Mouse (Mus musculus): ENCODE results near the gene Zfp704. TPM values are rescaled to one million over a fixed set of nuclear protein-coding genes. Genes with fewer than 3 reads are reported as not detected.

Zfp704 gene
- total RNA-seq (2014; fragmentation: Nextera tagmentation) (22.9 and 25.3 TPM in 2 replicates), total RNA-seq (2017) (15.6 and 15.7 TPM in 2 replicates)

GRCm38 (mm10) chr3:9609581-9610341 is at the start of gene Zfp704:
Gene Zfp704, minus strand, starts transcription at chr3:9610085.
- ATAC-seq (replicated peaks; ENCODE audit: poor library complexity, severe bottlenecking) = peak; percentile 59

DNA sequence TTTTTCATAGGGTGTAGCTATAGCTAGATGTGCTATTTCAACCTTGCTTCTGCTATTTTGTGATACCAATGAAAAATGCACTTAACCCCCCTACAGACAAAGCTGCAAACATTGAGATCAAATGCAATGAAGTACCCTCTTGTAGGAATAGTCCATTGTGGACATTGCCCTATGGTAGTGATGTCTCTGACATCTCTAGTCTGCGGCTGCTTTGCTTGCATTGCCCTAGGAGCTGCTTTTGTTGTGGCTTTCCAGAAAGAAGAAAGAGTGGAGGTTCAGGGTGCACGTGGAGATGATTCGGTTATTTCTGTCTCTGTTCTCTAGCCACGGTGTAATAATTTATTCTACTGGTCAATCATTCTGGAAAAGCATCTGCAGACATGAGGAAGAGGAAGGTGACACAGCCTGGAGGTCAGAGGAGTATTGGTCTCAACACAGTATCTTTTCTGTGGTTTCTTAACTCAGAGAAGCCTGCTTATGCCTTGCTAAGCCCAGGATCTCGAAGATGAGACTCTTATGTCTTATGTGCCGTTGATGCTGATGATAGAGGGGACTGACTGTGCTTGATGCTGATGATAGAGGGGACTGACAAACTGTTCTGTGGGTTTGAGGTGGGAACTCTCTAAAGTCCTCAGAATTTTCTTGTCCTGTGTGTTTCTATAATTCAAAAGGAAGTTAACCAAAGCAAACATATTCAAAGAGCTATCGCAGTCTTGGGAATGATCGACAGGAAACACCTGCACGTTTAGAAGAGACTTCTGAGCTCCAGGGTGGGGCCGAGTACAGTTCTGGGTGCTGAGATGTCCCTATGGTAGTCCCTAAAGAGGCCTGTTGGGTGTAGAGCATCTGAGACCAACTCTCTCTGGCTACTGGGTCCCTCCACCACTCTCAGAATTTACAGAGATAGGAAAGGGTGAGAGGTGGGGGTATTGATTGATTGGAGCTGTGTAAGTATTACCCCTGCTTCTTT is 23.4 kb upstream of the Zfp704 start:
- ATAC-seq (replicated peaks; ENCODE audit: poor library complexity, severe bottlenecking) = no peak

DNA sequence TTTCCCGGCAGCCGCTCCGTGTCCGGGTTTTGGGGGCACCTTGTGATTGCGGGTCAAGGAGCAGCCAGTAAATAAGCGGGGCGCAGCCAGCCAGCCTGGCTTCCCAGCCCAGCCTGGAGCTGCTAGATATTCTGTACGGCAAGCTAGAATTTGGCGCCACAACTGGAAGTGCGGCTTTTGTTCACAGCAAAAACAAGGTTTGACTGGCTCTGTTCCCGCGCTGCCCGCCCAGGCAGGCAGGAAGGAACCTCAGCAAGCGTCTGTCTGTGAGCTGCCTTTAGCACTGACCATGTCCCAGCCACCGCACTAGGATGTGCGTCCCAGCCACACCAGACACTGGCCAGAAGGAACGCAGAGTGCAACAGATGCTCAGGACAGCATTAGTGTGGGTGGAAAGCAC is 20.1 kb upstream of the Zfp704 start:
- ATAC-seq (replicated peaks; ENCODE audit: poor library complexity, severe bottlenecking) = peak; percentile 8

DNA sequence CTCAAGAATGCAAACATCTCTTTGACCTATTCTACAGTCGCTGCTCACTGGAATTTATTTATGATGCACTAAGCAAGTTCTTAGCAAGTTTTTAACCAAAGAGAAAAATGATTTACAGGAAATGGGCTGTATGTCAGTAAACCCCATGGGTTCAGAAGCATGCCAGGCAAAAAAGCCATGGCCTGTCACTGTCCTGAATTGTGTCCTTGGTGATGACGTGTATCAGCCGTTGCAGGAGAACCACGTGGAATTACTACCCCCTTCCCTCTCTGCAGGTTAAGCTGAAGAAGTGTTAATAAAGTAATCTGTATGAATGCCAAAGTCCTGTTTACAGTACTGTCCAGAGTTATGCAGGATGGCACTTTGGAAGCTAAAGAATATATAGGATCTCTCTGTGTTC is 18.2 kb upstream of the Zfp704 start:
- no peak for ATAC-seq (replicated peaks; ENCODE audit: poor library complexity, severe bottlenecking)

GRCm38 (mm10) chr3:9626149-9626548 is 16.3 kb upstream of the Zfp704 start:
- ATAC-seq (replicated peaks; ENCODE audit: poor library complexity, severe bottlenecking) = peak; percentile 50

- ATAC-seq (replicated peaks; ENCODE audit: poor library complexity, severe bottlenecking) = no peak
Observed at GRCm38 (mm10) chr3:9620611-9621010, 10.7 kb upstream of the Zfp704 start.

DNA sequence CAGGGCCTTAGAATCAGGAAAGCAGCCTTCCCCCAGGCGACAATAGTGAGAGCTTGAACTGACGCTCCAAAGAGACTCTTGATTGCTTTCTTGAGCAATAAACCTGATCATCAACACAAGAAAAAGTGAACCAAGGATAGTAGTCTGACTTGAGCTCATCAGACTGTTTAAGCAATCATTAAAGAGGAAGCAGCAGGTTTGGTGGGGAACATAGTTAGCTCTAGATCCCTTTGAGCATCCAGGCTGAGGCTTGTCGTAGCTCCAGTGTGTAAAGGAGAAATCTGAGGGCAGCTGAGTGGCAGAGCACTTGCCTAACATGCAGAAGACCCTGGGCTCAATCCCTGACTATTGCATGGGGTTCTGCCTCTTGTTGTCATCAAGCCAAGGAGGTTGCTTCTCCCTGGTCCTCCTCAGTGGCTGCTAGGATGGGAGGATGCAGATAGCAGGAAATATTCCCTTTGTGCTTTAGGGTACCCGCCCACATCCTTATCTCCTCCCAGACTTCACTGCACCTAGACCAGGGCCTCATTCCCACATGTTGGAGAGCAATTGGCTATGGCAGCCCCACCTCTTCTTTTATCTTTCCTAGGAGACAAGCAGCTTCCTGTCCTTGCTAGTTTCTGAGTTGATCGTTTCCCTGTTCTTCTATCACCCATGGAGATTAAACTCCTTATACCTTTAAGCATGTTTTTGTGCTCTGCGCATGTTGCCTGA is 9.8 kb upstream of the Zfp704 start:
- peak; percentile 92 for ATAC-seq (replicated peaks; ENCODE audit: poor library complexity, severe bottlenecking)

DNA sequence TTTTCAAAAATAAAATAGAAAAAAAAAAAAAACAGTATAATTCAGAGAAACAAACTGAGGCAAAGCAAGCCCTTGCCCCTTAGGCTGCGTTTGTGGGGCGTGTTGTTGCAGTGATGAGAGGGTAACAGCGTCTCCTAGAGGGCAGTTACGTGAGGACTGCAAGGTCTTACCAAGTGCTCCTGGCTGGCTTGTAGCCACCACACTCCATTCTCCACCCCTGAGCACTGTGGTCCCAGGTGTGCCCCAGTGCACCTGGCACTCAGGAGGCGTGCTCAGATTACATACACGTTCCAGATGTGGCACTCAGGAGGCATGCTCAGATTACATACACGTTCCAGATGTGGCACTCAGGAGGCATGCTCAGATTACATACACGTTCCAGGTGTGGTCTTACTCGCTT is 7.2 kb upstream of the Zfp704 start:
- no peak for ATAC-seq (replicated peaks; ENCODE audit: poor library complexity, severe bottlenecking)

- no peak for ATAC-seq (replicated peaks; ENCODE audit: poor library complexity, severe bottlenecking)
Observed at GRCm38 (mm10) chr3:9614676-9615075, 4.8 kb upstream of the Zfp704 start.

DNA sequence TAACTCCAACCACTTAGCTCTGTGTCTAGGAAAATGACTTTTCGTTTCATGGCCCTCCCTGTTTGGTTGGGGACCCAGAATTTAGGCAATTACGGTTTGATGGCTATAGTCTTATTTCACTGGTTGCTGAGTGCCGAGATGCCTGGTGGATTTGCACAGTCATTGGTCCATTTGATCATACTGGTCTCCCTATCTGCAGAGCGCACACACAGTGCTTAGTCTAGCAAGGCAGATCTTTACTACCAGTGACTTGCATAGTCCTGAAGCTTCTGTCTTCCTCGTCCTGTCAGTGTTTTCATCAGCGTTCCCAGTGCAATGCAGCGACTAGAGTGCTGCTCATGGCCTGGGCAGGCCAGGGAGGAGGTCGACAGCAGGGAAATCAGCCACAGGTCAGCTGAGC is 4.1 kb upstream of the Zfp704 start:
- ATAC-seq (replicated peaks; ENCODE audit: poor library complexity, severe bottlenecking) = no peak

GRCm38 (mm10) chr3:9611226-9611625 is 1.3 kb upstream of the Zfp704 start:
- no peak for ATAC-seq (replicated peaks; ENCODE audit: poor library complexity, severe bottlenecking)

- no peak for ATAC-seq (replicated peaks; ENCODE audit: poor library complexity, severe bottlenecking)
Observed at GRCm38 (mm10) chr3:9610426-9610825, 541 bp upstream of the Zfp704 start.

- ATAC-seq (replicated peaks; ENCODE audit: poor library complexity, severe bottlenecking) = peak; percentile 10
Observed at GRCm38 (mm10) chr3:9608906-9609580, 842 bp downstream of the Zfp704 start.

- peak; percentile 65 for ATAC-seq (replicated peaks; ENCODE audit: poor library complexity, severe bottlenecking)
Observed at GRCm38 (mm10) chr3:9608441-9608905, 1.4 kb downstream of the Zfp704 start.

DNA sequence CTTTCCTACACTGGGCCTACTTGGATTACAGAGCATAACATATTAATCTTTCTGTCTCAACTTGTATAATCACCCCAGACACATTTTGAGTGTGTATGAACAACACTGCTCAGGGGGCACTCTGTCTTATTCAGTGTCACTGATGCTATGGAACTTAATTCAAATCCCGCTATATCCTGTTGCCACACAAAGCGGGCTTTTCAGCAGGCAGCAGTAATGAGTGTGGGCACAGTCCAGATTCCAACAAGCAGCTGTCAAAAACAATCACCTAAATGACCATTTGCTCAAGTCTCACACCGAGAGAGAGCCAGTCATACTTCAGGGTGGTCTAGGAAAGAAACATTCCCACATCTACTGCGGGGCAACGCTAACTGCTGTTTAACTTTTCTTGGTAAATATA is 2.2 kb downstream of the Zfp704 start:
- no peak for ATAC-seq (replicated peaks; ENCODE audit: poor library complexity, severe bottlenecking)

- peak; percentile 44 for ATAC-seq (replicated peaks; ENCODE audit: poor library complexity, severe bottlenecking)
Observed at GRCm38 (mm10) chr3:9605784-9606706, 3.8 kb downstream of the Zfp704 start.

DNA sequence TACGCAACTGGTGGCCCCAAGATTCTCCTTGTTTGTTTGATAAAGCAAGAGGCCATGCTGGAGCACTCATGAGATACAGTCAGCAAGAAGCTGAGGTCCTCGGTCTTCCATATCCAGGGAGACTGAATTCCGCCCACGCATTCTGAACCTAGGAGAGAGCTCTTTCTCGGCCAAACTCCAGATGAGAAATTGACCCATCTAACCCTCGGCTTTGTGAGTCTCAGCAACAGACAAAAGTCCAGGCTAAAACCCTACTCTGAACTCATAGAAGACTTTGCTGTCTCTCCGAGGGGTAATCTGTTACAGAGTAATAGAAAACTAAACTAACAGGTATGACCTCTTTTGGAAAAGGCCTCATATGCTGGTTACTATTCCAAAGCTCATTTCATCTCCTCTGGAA is 4.9 kb downstream of the Zfp704 start:
- no peak for ATAC-seq (replicated peaks; ENCODE audit: poor library complexity, severe bottlenecking)

GRCm38 (mm10) chr3:9603866-9604265 is 6.0 kb downstream of the Zfp704 start:
- no peak for ATAC-seq (replicated peaks; ENCODE audit: poor library complexity, severe bottlenecking)

GRCm38 (mm10) chr3:9600577-9600976 is 9.3 kb downstream of the Zfp704 start:
- no peak for ATAC-seq (replicated peaks; ENCODE audit: poor library complexity, severe bottlenecking)
